Mouse (Mus musculus) hindbrain, embryonic 12.5 days (tissue): Measurements from ENCODE around the gene Got2. TPM values are rescaled to one million over a fixed set of nuclear protein-coding genes. Genes with fewer than 3 reads are reported as not detected.

Experiments
- ATAC-seq: fragments of 200-750 bp; cut with Nextera tagmentation; 2 replicates; pipeline ENCODE4 v1.8.0; 2017; ENCODE audit warnings: moderate TSS enrichment; ENCODE audit not compliant: low FRiP score
- H3K27ac ChIP-seq: fragments of 300-500 bp; sonication (generic); 2 replicates; pipeline ENCODE4 v1.5.1; 2016; ENCODE audit warnings: mild to moderate bottlenecking
- H3K27me3 ChIP-seq: fragments of 300-500 bp; sonication (generic); 2 replicates; pipeline ENCODE4 v1.6.1; 2016; ENCODE audit warnings: mild to moderate bottlenecking
- H3K36me3 ChIP-seq: fragments of 300-500 bp; sonication (generic); 2 replicates; pipeline ENCODE4 v1.6.1; 2016; ENCODE audit warnings: mild to moderate bottlenecking
- H3K4me1 ChIP-seq: fragments of 300-500 bp; sonication (generic); 2 replicates; pipeline ENCODE4 v1.6.1; 2016
- H3K4me2 ChIP-seq: fragments of 300-500 bp; sonication (generic); replicated peaks from 2 replicates; pipeline ENCODE4 v1.6.1; 2016; ENCODE audit warnings: mild to moderate bottlenecking
- H3K4me3 ChIP-seq: fragments of 300-500 bp; sonication (generic); 2 replicates; pipeline ENCODE4 v1.5.1; 2016; ENCODE audit warnings: mild to moderate bottlenecking
- H3K9ac ChIP-seq: fragments of 300-500 bp; sonication (generic); 2 replicates; pipeline ENCODE4 v1.6.1; 2016; ENCODE audit warnings: mild to moderate bottlenecking, moderate library complexity
- H3K9me3 ChIP-seq: fragments of 300-500 bp; sonication (generic); replicated peaks from 2 replicates; pipeline ENCODE4 v1.6.1; 2016; ENCODE audit warnings: mild to moderate bottlenecking
- WGBS: fragments of 180-500 bp; shearing (Covaris S2); methylation state at CpG from one replicate; pipeline ENCODE4 v1.1.7; 2016; 5-methylcytosine and 5-hydroxymethylcytosine counted together
- polyA plus RNA-seq: library from polyadenylated mRNA; unstranded; fragments of >200 nt; fragmentation: Nextera tagmentation; extraction: Ambion mirVana; gene quantifications from 2 replicates; pipeline ENCODE4 v1.2.1, GENCODE M21; 2016

Gene Got2
- polyA plus RNA-seq, 1 experiment from 2014 or later, result 162 TPM

GRCm38 (mm10) chr8:95854174-95854573 lies 34.2 kb downstream of the Got2 start:
- no peak for ATAC-seq
- peaks cover 3% of the 10 kb centered on the region; the same call in 1 of the 2 replicates for H3K36me3 ChIP-seq
- 81% methylated on average over 6 of the region's 6 CpGs for WGBS
- H3K27ac ChIP-seq, result no peak overlapping the region
- no peak overlapping the region for H3K4me2 ChIP-seq
- peaks cover 10% of the 10 kb centered on the region for H3K4me1 ChIP-seq
- H3K27me3 ChIP-seq, result no peaks in the 10 kb centered on the region
- H3K9ac ChIP-seq, result no peak overlapping the region
- no peak overlapping the region for H3K4me3 ChIP-seq
- H3K9me3 ChIP-seq, result no peaks in the 10 kb centered on the region

DNA sequence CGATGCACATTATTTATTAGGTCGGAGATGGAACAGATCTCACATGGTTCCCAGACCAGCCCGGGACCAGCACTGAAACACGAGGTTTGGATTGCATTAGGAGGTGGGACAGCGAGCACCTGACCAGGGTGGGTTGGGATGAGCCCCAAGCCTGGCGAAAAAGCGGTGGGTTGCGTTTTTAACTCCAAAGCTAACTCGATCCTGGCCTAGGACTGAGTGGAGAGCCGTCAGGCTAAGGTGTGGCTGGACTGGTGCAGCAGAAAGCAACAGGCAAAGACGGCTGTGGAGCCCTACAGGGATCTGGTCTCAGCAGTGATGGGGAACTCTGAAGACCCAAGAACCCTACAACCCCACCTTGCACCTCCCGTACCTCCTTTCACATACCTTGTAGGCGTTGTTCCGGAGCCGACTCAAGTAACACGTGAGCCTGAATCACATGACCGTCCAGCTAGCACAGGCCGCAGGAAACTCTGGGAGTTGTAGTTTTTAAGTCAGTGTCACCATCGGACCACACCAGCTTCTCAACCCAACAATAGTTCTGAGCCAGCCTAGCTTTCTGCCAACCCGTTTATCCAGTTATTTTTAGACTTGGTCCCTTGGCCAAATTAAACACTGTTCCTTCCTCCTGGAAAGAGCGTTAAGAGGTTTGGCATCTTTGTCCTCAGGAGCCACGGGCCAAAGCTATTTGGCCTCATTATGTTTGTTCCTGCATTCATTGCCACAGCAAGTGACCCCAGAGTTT lies 35.1 kb downstream of the Got2 start, which contains the start of gene Slc38a7:
Slc38a7 (minus strand) TSS at position 438 of the 742 bp plus-strand sequence.
- Histone ChIP-seq H3K27ac (no peak within 1 kb of the TSS), H3K4me3 (peak within 1 kb of the TSS; percentile 72), H3K27me3 (no peaks in the 10 kb centered on the region), H3K4me1 (peaks cover 10% of the 10 kb centered on the region), H3K36me3 (peaks cover 4% of the 10 kb centered on the region; the same call in 1 of the 2 replicates), H3K9ac (peak within 1 kb of the TSS; percentile 73), H3K4me2 (peak within 1 kb of the TSS; percentile 75), H3K9me3 (no peaks in the 10 kb centered on the region)
- 14% methylated on average over 22 of the region's 22 CpGs for WGBS
- peak; percentile 95 for ATAC-seq

DNA sequence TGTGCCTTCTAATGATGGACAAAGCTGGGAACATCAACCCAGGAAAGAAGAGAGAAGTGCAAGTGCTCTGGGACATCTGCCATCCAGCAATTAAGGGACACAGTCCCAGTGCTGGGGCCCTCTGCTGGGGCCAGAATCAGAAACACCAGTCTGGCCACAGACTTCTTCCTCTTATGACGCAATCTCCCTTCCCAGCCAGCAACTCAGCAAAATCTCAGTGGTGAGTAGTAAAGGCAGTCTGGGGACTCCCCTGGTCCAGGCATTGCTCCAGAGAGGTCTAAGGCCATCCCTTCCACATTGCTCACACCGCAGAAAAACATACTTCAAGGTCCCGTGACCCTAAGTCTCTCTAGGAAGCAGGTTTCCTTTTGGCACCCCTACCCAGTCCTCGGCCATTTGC lies 36.1 kb downstream of the Got2 start:
- no peak for ATAC-seq
- peak overlapping the region; percentile 72 for H3K4me3 ChIP-seq
- H3K9ac ChIP-seq, result peak overlapping the region; percentile 73

GRCm38 (mm10) chr8:95850326-95850725 lies 38.0 kb downstream of the Got2 start:
- ATAC-seq, result no peak
- 88% methylated on average over 2 of the region's 2 CpGs for WGBS
- Histone ChIP-seq H3K4me1 (peaks cover 10% of the 10 kb centered on the region), H3K4me2 (no peak overlapping the region), H3K9me3 (no peaks in the 10 kb centered on the region), H3K9ac (no peak overlapping the region), H3K36me3 (peaks cover 16% of the 10 kb centered on the region), H3K27me3 (no peaks in the 10 kb centered on the region), H3K27ac (no peak overlapping the region), H3K4me3 (no peak overlapping the region)

More for the DNA sequence above, 36.1 kb downstream of the Got2 start:
- H3K4me1 ChIP-seq, result peaks cover 10% of the 10 kb centered on the region
- no peaks in the 10 kb centered on the region for H3K9me3 ChIP-seq
- H3K36me3 ChIP-seq, result peaks cover 8% of the 10 kb centered on the region; the same call in 1 of the 2 replicates
- H3K27me3 ChIP-seq, result no peaks in the 10 kb centered on the region
- peak overlapping the region; percentile 75 for H3K4me2 ChIP-seq
- 79% methylated on average over 4 of the region's 4 CpGs for WGBS
- H3K27ac ChIP-seq, result no peak overlapping the region

DNA sequence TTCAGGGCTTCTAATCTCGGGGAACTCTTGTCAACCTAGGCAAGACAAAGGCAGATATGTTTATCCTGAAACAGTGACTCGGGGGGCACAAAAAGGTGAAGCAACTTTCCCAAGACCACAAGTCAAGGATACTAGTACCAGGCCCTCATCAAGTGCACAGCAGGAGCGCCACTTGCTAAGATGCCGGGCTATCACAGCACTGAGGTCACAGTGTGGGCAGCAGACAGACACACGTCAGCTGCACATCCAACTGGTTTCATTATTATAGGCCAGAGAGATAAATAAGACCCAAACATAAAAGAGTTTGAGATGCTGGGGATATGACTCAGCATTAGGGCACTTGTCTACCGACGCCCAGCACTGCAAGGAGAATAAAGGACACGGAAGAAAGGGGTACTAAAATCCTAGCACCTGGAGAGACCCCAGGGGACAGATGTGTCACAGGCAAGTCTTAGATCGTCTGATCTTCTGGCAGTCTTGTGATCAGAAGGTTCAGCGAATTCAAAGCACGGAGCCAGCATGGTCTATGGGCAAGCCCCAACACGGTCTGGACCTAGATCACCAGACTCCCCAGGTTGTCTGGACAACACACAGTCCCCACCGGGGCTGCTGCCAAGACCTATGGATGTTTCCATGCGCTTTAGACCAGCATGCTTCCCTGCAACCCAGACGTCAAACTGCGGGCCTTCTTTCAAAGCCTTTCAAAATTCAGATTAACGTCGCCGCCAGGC lies 39.4 kb downstream of the Got2 start:
- H3K4me2 ChIP-seq, result no peak overlapping the region
- no peak overlapping the region for H3K27ac ChIP-seq
- no peaks in the 10 kb centered on the region for H3K27me3 ChIP-seq
- H3K4me1 ChIP-seq, result peaks cover 10% of the 10 kb centered on the region
- no peak overlapping the region for H3K9ac ChIP-seq
- no peaks in the 10 kb centered on the region for H3K9me3 ChIP-seq
- ATAC-seq, result no peak
- 92% methylated on average over 19 of the region's 19 CpGs for WGBS
- peaks cover 30% of the 10 kb centered on the region for H3K36me3 ChIP-seq
- H3K4me3 ChIP-seq, result no peak overlapping the region

DNA sequence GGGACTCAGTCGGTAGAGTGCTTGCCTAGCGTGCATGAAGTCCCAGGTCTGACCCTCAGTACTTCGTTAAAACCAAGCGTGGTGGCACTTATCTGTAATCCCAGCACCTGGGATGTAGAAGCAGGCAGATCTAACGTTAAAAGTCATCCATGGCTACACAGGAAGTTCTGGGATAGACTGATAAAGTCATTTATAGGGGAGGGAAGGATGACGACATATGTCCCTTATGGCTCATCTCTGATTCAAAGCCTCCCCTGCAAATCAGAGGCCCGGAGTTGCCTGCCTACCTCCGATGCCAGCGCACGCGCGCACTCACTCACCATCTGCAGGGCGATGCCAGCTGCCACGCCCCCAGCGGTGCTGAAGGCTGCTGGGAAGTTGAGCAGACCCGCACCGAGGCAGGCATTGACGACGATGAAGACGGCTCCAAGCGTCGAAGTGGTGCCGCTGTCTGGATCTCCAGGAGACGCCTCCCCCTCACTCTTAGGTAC lies 40.2 kb downstream of the Got2 start:
- 82% methylated on average over 24 of the region's 24 CpGs for WGBS
- H3K4me2 ChIP-seq, result no peak overlapping the region

GRCm38 (mm10) chr8:95845026-95845425 lies 43.3 kb downstream of the Got2 start:
- no peak overlapping the region for H3K4me2 ChIP-seq
- H3K9ac ChIP-seq, result no peak overlapping the region
- H3K9me3 ChIP-seq, result no peaks in the 10 kb centered on the region
- no peak overlapping the region for H3K27ac ChIP-seq
- no peaks in the 10 kb centered on the region for H3K27me3 ChIP-seq
- WGBS, result 90% methylated on average over 7 of the region's 7 CpGs
- no peaks in the 10 kb centered on the region for H3K4me1 ChIP-seq
- H3K36me3 ChIP-seq, result peaks cover 59% of the 10 kb centered on the region
- ATAC-seq, result no peak
- H3K4me3 ChIP-seq, result no peak overlapping the region

More for the DNA sequence above, 40.2 kb downstream of the Got2 start:
- no peak for ATAC-seq
- no peak overlapping the region for H3K9ac ChIP-seq
- no peak overlapping the region for H3K27ac ChIP-seq
- peaks cover 38% of the 10 kb centered on the region for H3K36me3 ChIP-seq
- H3K4me3 ChIP-seq, result no peak overlapping the region
- no peaks in the 10 kb centered on the region for H3K9me3 ChIP-seq
- peaks cover 10% of the 10 kb centered on the region for H3K4me1 ChIP-seq
- H3K27me3 ChIP-seq, result no peaks in the 10 kb centered on the region

DNA sequence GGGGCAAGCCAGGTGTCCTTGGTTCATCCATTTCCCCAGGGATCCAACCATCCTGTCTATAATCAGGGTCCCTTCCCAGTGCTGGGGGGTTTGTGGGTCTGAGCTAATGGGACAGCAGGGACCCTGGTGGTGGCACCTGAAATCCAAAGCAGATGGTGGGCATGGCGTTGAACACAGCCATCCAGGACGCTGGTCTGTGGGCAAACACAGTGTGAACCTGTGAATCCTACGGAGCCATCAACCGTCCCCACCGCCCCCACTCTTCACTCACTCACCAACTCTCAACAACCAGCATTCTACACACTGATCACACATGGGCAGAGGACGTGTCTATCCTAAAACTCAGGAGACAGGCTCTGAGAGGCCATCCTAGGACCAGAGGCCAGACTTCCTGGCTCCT lies 44.4 kb downstream of the Got2 start:
- Histone ChIP-seq H3K4me1 (no peaks in the 10 kb centered on the region), H3K27ac (no peak overlapping the region), H3K27me3 (no peaks in the 10 kb centered on the region), H3K4me3 (no peak overlapping the region), H3K4me2 (no peak overlapping the region), H3K36me3 (peaks cover 67% of the 10 kb centered on the region), H3K9ac (no peak overlapping the region), H3K9me3 (no peaks in the 10 kb centered on the region)
- no peak for ATAC-seq
- 93% methylated on average over 6 of the region's 6 CpGs for WGBS

DNA sequence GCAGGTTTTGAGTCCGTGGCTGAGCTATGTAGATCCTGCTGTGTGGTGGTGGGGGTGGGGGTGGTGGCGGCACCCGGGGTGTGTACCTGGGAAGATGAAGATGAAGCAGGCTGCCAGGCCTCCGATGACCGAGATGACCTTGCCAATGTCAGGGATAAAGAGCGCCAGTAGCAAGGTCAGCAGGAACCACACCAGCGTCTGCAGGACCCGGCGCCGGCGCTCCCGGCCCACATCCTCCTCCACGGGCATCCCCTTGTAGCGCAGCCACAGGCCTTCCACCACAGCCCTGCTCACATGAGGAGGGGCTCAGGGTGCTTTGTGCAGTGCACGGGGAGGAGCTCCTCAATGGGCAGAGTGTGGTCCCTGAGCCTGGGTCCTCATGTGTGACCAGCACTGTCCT lies 46.9 kb downstream of the Got2 start:
- WGBS, result 90% methylated on average over 15 of the region's 15 CpGs
- no peak overlapping the region for H3K4me2 ChIP-seq
- H3K36me3 ChIP-seq, result peaks cover 78% of the 10 kb centered on the region
- no peaks in the 10 kb centered on the region for H3K27me3 ChIP-seq
- no peak overlapping the region for H3K9ac ChIP-seq
- no peak overlapping the region for H3K27ac ChIP-seq
- H3K4me3 ChIP-seq, result no peak overlapping the region
- no peaks in the 10 kb centered on the region for H3K9me3 ChIP-seq
- ATAC-seq, result no peak
- H3K4me1 ChIP-seq, result no peaks in the 10 kb centered on the region

GRCm38 (mm10) chr8:95839289-95839688 lies 49.1 kb downstream of the Got2 start:
- H3K27me3 ChIP-seq, result no peaks in the 10 kb centered on the region
- H3K9me3 ChIP-seq, result no peaks in the 10 kb centered on the region
- WGBS, result 97% methylated on average over 4 of the region's 4 CpGs
- no peak for ATAC-seq
- peaks cover 63% of the 10 kb centered on the region for H3K36me3 ChIP-seq
- no peak overlapping the region for H3K9ac ChIP-seq
- H3K4me3 ChIP-seq, result no peak overlapping the region
- H3K27ac ChIP-seq, result no peak overlapping the region
- no peak overlapping the region for H3K4me2 ChIP-seq
- H3K4me1 ChIP-seq, result no peaks in the 10 kb centered on the region

- 93% methylated on average over 10 of the region's 10 CpGs for WGBS
- Histone ChIP-seq H3K27ac (no peak overlapping the region), H3K36me3 (peaks cover 45% of the 10 kb centered on the region), H3K4me1 (peaks cover 10% of the 10 kb centered on the region), H3K4me2 (no peak overlapping the region), H3K27me3 (no peaks in the 10 kb centered on the region), H3K4me3 (no peak overlapping the region), H3K9me3 (no peaks in the 10 kb centered on the region), H3K9ac (no peak overlapping the region)
- no peak for ATAC-seq
Observed at GRCm38 (mm10) chr8:95837266-95837665, 51.1 kb downstream of the Got2 start.

- 82% methylated on average over 4 of the region's 4 CpGs for WGBS
- Histone ChIP-seq H3K4me1 (peaks cover 10% of the 10 kb centered on the region), H3K36me3 (peaks cover 35% of the 10 kb centered on the region), H3K9me3 (no peaks in the 10 kb centered on the region), H3K4me3 (no peak overlapping the region), H3K9ac (no peak overlapping the region), H3K4me2 (no peak overlapping the region), H3K27me3 (no peaks in the 10 kb centered on the region), H3K27ac (no peak overlapping the region)
- ATAC-seq, result no peak
Observed at GRCm38 (mm10) chr8:95835891-95836290, 52.5 kb downstream of the Got2 start.
